Mouse (Mus musculus): Measurements from ENCODE around the gene Plekhm1. TPM values are rescaled to one million over a fixed set of nuclear protein-coding genes. Genes with fewer than 3 reads are reported as not detected.

Plekhm1 gene
- total RNA-seq, 1 experiment from 2014 or later = 28.5 TPM

DNA sequence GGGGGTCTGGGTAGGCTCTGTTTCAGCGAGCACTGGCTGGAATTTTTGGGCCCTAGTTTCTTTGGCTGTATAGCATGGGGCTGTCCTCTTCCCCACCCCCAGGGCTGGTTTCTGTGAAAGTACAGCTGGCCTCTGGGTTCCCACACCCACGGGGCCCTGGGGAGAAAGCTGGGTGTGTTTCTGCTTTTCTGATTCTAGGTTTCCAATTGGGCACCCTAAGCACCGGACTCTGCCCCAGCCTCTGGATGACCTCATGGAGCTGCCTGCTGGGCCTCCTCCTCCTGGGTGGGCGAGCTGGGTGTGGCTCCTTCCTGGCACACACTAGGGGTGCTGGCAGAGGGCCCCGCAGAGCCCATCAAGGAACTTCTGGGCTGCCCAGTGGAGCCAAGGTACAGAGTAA lies 65.8 kb downstream of the Plekhm1 start:
- ATAC-seq (ENCODE audit: extremely low read depth, insufficient number of reproducible peaks, low FRiP score, poor library complexity, severe bottlenecking) = peak; percentile 28

DNA sequence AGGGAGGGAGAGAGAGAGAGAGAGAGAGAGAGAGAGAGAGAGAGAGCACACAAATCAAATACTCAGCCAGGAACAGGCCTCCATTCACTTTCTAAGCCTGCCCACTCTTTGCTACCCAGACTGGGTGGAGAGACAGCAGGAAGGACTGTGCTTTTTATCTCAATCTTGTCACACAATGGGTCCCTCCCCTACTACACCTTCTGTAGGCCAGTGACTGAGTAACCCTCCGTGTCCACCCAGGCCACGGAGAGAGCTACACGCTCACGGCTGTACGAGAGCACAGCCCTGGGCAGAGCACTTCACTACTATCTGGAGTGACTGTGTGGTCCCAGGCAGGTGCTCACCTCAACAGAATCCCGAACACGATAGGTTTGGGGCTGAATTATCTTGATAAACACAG lies 66.3 kb downstream of the Plekhm1 start:
- no peak for ATAC-seq (ENCODE audit: extremely low read depth, insufficient number of reproducible peaks, low FRiP score, poor library complexity, severe bottlenecking)

DNA sequence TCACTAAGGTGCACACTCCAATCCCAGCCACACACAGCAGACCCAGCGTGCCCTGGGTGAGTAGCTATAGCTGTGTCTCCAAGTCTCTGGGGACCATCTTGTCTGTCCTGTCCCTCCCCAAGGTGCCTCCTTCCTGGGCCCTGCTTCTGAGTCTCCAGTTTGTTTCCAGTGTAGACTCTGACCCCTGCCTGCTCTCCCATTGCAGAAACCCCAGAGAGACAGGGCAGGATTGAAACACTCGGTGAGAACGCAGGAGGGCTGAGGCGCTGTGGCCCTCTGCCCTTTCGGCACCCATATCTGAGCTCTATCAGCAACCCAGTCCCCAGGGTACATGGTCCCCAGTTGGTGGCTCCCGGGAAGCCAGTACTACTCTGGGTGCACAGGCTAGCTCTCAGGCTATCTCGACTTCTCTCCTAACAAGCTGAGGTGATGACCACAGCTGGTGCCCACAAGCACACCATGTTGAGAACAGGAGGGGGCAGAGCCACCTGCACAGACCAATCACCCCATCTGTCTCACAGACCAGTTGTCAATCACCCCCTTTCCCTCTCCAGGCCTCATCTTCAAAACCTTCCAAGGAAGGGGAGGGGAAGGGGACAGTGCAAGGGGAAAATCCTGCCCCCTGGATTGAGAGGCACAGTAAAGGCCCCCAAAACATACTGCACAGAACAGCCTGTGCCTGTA lies 66.9 kb downstream of the Plekhm1 start:
- ATAC-seq (ENCODE audit: extremely low read depth, insufficient number of reproducible peaks, low FRiP score, poor library complexity, severe bottlenecking) = no peak

DNA sequence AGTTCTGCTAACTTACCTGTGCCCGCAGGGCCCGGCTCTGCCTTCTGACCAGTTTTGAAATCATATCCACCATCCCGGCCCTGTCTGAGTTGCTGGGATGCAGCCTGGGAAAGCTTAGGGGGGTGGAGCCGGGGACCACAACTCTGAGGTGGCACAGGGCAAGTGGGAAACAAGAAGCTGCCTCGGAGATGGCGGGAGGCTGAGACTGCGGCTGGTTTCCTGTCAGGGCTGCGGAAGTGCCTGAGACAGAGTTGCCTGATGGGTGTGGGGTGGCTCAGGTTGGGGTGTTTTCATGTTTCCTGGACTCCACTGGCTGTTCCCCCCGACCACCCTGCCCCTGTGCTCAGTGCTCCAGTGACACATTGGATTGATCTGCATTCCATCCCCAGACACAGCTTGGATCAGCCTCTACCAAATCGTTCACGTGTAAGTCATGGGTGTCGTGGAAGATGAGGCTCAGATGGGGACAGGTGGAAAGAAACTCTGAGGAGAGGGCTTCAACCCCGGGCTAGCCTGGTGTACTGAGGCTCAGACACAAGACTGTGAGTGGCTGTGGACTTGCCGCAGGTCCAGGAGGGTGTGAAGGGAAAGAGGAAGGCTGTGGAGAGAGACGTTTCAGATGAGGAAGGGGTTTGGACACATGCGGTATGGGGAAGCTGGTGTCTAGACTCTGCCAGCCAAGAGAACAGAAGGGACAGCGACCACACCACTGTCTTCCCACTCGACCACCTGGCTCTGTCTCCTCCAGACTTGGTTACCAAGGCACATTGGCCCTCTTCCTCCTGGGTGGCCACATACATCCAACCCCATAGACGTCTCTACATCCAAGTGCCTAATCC lies 67.8 kb downstream of the Plekhm1 start:
- ATAC-seq (ENCODE audit: extremely low read depth, insufficient number of reproducible peaks, low FRiP score, poor library complexity, severe bottlenecking) = peak; percentile 42

DNA sequence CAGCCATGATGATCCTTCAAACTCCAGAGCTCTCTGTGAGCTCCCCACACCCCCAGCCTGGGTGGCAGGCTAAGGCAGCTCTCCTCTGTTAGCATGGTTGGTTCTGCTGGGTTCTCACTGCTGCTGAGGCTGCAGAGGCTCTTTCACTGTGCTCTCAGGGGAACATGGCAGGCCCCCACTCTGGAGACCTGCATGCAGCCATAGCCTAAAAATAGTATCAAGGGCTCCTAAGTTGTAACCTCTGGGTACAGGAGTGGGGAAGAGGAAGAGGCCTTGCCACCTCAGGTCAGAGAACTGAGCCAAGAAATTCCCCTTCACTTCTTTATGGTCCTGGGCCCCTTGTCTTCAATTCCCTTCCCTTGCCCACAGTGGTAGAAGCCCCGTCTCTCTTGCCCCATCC lies 68.6 kb downstream of the Plekhm1 start:
- no peak for ATAC-seq (ENCODE audit: extremely low read depth, insufficient number of reproducible peaks, low FRiP score, poor library complexity, severe bottlenecking)

DNA sequence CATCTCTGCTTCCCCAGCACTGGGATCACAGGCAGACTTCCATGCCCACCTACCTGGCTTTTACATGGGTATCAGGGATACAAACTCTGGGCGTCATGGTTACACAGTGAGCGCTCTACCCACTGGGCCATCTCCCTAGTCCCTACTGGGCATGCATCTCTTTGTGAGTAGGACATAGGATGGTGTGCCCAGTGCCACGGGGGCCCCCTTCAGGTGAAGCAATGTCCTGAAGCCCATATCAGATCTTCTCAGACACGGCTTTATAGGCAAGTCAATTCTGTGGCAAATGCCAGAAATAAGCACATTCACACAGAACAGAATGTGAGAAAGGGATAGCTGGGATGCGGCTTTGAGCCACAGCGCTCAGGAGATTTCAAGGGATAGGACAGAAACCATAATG lies 69.4 kb downstream of the Plekhm1 start:
- ATAC-seq (ENCODE audit: extremely low read depth, insufficient number of reproducible peaks, low FRiP score, poor library complexity, severe bottlenecking) = no peak

DNA sequence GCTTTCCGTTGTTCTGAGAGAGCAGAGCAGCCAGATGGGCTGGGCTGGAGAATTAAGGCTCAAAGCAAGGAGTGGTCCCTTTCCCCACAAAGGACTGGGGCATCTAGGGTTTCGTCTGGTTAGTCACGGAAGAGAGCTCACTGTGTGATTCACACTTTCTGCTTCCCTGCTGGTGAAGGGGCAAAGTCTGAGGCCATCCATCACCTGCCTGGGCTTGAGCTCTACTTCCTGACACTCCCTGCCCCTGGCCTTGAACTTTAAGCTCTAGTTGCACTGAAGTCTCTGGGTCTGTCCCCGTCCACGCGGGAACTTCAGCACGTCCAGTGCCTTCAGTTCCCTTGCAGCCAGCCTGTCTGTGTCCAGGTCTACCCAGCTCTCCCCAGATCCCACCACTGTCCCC lies 71.8 kb downstream of the Plekhm1 start:
- ATAC-seq (ENCODE audit: extremely low read depth, insufficient number of reproducible peaks, low FRiP score, poor library complexity, severe bottlenecking) = no peak

DNA sequence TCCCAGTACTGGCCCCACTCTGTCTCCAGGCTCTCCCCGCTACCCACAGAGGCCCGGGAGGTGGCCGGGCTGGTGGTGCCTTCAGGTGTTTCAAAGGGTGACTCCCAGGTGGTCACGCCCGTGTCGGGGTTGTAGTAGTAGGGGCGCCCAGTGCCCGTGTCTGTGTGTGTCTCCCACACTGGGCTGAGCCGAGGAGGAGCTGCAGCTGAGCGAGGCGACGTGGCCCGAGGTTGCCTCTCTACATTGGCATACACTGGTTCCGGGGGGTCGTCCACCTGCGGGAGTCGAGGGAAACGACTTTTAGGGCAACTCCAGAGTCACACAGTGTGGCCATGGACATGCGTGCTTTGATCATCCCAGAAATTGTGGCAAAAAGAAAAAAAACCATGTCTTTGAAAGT lies 72.4 kb downstream of the Plekhm1 start:
- no peak for ATAC-seq (ENCODE audit: extremely low read depth, insufficient number of reproducible peaks, low FRiP score, poor library complexity, severe bottlenecking)

DNA sequence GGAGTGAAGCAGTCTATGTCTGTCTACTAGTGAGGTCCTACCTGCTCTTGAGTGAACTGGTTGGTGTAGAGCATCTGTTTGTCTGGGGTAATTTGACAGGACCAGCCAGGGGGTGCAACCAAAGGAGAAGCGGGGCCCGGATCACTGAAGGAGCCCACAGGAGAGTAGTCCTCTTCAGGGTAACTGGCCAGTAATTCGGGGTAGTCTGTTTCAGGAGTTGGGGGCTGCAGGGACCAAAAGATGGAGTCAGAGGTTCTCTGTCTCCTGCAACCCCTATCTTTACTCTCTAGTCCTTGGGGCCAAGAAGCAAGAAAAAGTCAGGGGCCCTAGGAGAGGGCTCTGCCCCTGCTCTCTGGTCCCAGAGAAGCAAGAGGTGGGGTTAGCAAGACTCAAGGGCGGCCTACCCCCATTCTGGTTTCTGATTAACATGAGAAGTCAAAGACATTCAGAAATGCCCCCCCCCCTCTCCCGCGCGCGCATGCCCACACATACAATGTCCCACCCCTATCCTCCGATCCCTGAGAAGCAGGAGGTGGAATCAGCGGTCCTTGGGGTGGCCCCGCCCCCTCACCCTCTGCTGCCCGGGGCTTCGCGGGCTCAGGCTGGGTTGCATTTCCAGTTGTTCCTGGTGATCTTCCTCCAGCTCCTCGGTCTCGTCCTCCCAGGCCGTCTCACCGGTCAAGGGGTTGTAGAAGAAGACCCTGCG lies 72.9 kb downstream of the Plekhm1 start:
- ATAC-seq (ENCODE audit: extremely low read depth, insufficient number of reproducible peaks, low FRiP score, poor library complexity, severe bottlenecking) = no peak

DNA sequence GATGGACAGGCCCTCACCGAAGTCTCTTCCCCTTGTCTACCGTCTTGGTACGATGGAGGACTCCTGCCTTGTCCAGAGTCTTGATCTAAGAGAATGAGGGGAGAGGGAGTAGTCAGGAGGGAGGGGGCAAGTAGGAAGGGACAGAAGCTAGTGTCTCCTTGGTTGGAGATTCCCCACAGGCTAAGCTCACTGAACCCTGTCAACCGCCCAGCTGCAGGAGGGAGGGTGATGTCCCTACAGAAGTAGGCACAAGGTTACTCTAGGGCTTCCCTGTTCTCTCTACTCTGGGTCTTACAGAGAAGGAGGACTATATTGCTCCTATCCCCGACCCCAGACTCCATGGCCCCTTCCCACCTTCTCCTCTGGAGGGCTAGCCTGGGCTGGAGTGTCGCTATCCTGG lies 73.8 kb downstream of the Plekhm1 start:
- no peak for ATAC-seq (ENCODE audit: extremely low read depth, insufficient number of reproducible peaks, low FRiP score, poor library complexity, severe bottlenecking)

DNA sequence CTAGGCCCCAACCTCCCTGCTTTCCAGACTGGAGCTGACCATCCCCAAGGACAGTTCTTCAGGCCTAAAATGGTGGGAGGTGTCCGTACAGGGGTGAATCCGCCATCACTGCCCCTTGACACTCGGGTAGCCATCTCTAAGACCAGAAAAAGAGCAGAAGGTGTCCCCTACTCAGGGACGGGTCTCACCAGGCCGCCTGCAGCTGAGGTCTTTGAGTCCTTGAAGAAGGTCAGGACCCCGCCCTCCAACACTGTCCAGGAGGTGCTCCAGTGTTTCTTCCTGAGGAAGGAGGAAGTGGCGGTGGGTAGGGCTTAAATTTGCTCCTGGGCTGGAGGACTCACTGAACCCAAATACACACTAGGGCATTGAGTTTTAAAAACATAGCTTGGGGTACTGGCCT lies 74.4 kb downstream of the Plekhm1 start:
- ATAC-seq (ENCODE audit: extremely low read depth, insufficient number of reproducible peaks, low FRiP score, poor library complexity, severe bottlenecking) = no peak

DNA sequence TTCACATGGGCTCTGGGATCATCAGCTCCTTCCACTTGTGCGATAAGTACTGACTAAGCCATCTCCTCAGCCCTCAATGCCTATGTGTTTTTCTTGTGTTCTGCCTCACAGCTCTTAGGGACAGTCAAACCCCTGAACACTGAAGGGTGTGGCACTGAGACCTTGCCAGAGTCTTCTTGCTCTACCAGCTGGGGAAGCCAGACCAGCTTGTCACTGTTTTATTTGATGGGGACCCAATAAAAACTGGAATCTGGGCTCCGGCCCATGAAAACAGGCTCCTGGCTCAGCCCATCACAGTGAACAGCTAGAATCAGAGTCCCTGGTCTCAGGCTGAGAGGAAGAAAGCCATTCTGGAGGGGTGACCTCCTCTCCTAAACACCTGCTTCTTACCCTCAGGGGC lies 75.3 kb downstream of the Plekhm1 start:
- ATAC-seq (ENCODE audit: extremely low read depth, insufficient number of reproducible peaks, low FRiP score, poor library complexity, severe bottlenecking) = no peak

DNA sequence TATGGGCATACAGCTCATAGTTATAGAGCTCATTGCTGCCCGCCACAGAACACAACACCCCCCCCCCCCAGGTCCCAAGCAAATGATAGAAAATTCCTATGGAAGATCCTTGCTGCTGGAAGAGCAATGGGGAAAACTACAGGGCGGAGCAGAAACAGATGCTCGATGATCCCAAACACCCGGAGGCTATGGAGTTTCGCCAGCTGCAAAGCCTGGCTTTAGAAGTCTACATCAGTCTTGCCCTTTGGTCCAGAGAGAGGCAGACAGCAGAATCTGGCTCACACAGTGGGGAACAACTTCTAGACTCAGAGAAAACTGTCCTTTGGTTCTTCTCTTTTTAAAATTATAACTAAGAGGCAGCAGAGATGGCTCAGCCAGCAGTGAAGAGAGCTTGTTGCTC lies 76.9 kb downstream of the Plekhm1 start:
- ATAC-seq (ENCODE audit: extremely low read depth, insufficient number of reproducible peaks, low FRiP score, poor library complexity, severe bottlenecking) = no peak

DNA sequence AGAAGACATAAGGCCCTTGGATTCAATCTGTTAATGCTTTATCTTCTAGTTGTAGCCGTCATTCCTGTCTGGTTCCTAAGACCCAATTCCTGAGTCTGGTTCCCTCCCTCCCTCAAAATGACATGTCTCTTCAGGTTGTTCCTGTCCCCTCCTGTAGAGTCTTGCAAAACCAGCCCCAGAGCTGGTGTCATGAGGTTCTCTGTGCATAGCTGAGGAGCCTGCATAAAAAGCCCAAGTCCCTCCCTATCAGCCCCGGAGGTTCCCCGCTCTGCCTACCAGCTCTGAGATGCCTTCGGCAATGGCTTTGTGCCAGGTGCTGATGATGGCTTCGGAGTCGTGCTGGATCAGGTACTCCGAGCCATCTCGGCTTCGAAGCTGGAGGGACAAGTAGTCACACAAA lies 77.6 kb downstream of the Plekhm1 start:
- ATAC-seq (ENCODE audit: extremely low read depth, insufficient number of reproducible peaks, low FRiP score, poor library complexity, severe bottlenecking) = no peak

DNA sequence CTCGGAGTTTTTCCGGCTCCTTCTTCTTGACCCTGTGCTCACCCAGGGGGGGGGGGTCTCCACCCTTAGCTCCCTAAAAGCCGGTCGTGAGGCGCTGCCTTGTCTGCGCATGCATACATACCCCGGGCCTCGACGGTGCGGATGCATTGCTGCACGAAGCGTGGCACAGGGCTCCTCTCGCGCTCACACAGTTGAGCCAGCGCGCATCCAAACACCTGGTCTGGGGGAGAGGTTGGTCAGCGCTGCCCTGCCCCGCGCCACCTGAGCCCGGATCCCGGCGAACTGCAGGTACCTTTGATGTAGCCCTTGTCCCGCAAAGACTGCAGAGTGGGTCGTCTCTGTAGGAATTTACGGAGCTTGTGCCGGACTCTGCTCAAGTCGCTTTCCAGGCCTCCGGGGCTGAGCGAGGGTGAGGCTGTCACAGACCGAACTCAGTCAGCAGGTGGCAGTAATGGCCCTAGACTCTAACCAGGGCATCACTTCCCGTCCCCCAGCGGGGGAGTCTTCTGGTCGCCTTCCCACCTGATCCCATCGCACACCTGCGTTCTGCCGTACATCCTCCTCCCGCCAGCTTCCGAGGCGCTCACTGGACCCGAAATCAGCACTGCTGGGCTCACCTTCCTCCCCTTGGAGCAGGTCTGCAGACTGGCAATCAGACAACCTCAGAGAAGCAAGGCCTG lies 78.6 kb downstream of the Plekhm1 start:
- no peak for ATAC-seq (ENCODE audit: extremely low read depth, insufficient number of reproducible peaks, low FRiP score, poor library complexity, severe bottlenecking)

DNA sequence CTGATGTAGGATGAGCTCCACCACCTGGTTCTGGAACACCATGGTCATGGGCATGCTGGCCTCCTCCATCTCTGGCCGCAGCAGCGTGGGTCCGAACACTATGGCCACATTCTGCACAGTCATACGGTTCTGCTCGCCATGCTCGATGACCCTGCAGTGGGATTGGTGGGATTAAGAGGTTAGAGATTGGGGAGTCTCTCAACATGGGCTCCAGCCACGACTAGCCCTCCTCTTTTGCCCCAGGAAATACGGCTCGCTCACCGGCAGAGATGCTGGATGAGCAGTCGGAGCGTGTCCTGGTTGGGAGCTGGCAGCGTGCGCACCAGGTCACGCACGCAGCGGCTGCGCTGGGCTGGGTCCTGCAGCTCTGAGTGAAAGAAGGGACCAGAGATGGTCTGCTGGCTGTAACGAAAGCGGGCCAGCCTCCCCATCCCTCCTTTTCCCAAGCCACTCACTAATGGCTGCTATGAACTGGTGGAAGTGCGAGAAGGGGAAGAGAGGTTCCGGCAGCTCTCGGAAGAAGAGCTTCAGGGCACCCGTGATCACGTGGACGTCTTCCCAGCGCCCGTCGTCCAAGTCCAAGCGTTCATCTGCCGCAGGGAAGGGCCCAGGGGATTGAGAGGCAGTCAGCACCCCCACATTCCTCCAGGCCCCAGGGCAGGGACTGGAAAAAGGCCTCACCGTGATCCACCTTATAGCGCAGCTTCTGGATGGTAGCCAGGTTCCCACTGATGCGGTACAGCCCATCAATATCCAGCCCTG lies 79.4 kb downstream of the Plekhm1 start:
- no peak for ATAC-seq (ENCODE audit: extremely low read depth, insufficient number of reproducible peaks, low FRiP score, poor library complexity, severe bottlenecking)

DNA sequence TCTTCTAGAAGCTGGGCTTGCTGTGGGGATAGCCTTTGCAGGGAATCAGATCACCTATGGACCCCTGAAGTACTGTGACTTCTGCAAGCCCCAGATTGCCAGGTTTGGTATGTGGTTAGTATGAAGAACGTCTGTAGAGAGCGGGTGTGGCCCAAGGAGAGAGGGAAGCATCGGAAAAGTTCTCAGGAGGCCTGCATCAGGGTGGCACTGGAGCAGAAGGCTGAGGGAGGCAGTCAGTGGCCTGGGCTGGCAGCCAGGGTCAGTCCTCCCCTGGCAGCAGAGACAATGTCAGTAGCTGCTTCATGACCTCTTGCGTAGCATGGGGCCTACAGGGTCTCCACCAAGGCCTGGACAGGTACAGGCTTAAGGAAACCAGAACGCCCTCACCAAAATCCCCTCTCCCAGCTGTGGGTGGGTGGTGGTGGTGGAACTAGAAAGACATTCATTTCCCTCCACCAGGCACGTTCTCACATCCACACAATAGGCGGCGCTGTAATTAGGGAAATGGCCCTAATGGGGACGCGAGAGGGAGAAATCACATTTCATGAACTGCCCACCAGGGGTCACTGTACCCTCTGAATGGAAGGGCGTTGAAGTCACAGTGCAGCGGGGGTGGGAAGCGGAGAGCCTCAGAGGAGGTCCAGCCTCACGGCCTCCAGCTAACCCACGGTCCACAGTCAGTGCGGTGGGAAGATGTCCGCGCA lies 80.1 kb downstream of the Plekhm1 start:
- peak; percentile 76 for ATAC-seq (ENCODE audit: extremely low read depth, insufficient number of reproducible peaks, low FRiP score, poor library complexity, severe bottlenecking)

DNA sequence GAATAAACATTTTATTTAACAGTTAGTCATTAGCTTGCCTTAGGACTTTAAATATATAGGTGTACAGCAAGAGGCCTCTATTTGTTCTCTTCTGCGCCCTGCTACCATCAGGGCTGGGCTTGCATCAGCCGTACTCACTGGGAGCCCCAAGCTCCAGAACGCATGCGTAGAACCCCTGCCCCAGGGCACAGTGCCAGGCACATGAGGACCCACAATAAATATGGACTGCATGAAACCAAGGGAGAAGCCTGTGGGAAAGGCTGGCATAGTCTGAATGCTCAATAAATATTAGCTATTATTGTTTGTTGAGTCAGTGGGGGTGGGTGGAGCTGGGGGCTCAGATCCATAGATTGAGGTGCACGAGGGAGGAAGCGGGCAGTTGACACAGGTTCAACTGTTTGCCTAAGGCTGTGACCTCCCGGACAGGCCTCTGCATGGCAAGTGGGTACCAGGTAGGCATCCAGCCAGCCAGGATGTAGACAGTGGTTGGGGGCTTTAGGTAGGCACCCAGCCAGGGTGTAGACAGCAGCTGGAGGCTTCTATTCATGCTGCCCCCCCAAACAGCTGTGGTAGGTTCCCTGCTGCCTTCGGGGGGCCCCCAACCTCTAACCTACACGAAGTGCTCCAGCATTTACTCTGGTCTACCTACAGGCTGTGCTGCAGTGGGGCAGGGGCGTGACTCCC lies 80.8 kb downstream of the Plekhm1 start:
- no peak for ATAC-seq (ENCODE audit: extremely low read depth, insufficient number of reproducible peaks, low FRiP score, poor library complexity, severe bottlenecking)
